Mouse (Mus musculus) frontal cortex, postnatal 10 days (tissue): ENCODE results near the gene Hoxd10.

ENCODE experiments used
- DNase-seq, 2 experiments: peaks; one replicate each; pipeline ENCODE4 v3.0.0; 2022; ENCODE audit warnings: low spot score in 2 of 2, mixed read lengths in 1 of 2

Hoxd10 gene

DNA sequence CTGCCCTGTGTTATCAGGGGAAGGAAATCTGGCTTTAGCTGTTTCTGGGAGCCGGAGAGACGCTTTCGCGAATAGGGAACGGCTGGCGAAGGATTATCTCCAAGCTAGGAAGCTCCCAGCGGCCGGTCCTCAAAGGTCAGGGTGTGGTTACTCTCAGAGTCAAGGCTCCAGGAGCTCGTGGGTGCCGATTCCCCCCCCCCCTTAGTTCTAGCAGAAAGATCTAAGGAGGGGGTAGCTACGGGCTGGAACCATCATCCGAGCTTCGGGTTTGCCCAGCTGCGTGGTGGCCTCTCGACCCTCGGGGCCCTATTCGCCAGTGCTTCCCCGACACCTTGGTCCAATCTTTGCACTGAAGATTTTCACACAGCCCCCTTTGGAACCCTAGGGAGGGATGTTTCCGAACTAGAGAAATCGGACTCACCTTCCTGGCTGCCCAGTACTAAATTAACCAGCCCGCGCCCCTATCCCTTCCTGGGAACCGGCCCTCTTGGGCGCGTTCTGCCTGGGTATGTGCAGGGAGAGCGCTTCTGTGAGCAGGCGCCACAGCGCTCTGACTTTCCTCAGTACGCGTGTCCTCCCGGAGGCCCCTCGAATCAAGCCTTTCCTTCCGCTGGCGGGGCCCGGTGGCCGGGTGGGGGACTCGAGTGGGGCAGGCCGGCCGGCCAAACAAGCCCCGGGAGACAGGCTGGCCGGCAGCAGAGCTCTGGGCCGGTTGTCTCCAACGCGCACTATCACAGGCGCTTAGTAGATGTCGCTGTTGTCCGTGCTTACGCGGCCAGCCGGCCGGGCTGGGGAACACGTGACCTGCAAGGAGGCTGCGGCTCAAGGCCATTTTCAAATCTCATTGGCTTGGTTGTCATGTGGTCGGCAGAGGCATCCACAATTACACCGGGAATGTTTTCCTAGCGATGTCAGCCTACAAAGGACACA, at the start of gene Hoxd10:
TSS of gene Hoxd10 (plus strand) at position 903 of the 930 bp plus-strand sequence.
- no peak for DNase-seq

DNA sequence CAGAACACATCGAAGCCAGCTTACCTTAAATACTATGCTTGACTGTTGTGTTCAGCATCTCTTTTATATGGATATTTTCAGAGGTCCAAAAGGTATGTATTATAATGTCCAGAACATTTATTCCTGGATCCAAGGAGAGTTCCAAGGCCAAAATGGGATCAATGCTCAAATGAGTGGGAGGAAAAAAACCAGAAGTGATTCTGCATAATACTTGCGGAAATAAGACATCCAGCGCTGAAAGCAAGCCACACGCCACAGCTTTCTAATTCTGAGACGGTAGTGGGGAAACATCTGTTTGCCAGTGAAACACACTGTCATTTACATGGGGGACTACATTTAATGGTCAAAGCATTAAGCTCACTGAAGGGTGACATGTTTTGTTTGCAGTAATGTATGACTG, 49.3 kb upstream of the Hoxd10 start:
- no peak for DNase-seq

DNA sequence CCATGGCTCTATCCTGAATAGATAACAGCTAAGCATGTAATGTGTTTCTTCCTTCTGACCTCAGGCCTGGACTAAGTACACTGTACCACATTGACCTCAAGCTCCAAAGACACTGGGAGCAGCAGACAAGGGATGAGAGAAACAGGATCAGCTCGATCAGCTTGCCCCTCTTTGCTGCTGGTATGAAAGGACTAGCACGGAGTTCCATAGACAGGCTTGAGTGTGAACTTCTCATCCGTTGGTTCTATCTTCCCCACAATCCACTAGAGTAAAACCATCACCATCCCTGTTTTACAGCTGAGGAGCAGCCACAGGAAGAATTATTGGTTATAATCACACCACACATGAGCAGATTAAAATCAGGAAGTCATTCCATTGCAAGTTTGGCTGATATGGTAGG, 46.1 kb upstream of the Hoxd10 start:
- no peak for DNase-seq

- DNase-seq: no peak
Observed at GRCm38 (mm10) chr2:74647082-74647864, 44.5 kb upstream of the Hoxd10 start.

GRCm38 (mm10) chr2:74652996-74653340, 38.8 kb upstream of the Hoxd10 start:
- DNase-seq: no peak

GRCm38 (mm10) chr2:74653781-74654535, 37.8 kb upstream of the Hoxd10 start:
- no peak for DNase-seq

- DNase-seq: no peak
Observed at GRCm38 (mm10) chr2:74654743-74655419, 36.8 kb upstream of the Hoxd10 start.

DNA sequence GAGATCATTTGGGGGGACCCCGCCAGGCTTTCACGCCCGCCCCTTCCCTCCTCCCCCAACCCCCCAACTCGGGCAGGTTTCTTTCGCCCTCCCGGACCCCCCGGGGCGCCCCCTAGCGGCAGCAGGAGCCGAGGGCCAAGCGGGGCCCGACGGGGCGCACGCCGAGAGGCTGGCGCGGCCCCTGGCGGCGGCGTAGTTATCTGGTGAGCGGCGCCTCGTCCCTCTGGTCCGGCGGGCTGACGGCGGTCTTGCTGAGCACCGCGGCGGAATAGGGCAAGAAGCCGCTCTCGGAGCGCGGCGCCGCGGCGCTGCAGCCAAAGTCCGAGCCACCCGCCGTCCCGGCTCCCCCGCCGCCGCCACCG, 36.3 kb upstream of the Hoxd10 start:
- no peak for DNase-seq

DNA sequence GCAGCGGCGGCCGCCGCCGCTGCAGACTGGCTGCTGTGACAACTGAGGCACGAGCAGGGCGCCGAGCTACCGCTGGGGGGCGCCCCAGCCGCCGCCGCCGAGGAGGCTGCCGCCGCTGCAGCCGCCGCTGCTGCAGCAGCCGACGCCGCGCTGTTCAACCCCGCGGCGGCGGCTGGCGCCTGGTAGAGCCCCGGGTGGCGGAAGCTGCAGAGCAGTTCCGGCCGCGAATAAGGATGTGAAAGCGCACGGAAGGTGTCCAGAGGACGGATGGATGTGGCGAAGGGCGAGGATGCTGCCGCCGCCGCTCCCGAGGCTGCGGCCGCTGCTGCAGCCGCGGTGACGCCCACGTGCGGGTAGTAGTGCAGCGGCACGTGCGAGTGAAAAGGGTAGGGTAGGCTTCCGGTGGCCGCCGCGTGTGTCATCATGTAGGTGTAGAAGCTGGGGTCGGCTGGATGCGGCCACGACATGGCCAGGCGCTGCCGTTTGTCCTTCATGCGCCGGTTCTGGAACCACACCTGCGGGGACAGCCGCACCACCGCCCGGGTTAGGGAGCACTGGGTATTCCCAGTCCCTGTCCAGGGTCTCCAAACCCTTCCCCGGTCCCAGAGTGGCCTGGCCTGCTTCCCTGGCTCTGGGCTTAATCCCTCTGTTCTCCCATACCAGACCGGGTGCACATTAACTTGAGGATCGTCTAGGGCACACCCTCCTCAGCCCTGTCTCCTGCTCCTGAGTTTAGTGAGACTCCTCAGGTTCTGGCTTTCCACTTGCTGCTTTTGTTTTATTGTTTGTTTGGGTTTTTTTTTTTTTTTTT, 35.7 kb upstream of the Hoxd10 start:
- DNase-seq: no peak

DNA sequence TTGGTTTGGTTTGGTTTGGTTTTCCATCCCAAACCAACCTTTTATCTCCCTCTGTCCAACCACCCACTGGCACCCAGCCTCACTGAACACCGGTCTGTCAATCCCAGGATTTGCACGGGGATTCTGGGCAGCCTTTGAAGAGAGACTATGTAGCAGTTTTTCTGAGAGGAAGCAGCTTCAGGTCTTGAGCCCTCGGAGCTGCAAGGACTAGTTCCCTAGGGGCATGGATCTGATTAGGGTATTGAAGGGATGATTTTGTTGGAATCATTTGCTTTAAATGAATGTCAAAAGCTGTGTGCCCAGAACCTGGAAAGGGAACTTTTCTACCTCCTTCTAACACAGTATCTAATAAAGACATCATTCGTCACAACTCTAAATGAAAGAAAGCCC, 35.1 kb upstream of the Hoxd10 start:
- no peak for DNase-seq

DNA sequence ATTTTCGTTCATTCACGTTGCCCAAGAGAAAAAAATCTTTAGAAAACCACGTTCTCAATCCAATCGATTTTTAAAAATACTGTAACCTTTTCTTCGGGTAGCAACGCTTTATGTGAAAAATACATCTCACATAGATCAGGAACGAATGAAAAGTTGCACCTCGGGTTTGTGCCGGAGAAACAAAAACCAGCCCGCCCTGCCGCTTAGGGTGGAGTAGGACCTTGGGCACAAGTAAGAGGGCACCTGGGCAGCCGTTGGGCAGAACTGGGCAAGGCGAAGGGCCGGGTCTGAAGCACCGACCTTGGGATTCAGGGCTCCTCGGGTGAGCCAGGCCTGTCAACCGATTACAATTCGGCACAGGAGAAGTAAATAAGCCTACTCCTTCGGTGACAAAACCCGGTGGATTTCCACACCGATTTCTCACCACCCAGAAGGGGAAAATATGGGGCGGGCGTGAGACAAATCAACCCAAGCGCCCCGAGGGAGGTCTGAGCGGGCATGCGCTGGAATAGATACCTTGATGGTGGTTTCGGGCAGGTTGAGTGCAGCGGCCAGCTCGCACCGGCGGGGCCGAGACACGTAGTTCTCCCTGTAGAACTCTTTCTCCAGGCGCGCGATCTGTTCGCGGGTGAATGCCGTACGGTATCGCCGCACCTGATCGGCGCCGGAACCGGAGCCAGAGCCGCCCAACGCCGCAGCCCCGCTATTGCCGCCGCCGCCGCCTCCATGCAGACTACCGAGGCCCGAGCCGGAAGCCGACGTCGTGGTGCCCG, 34.3 kb upstream of the Hoxd10 start:
- no peak for DNase-seq

DNA sequence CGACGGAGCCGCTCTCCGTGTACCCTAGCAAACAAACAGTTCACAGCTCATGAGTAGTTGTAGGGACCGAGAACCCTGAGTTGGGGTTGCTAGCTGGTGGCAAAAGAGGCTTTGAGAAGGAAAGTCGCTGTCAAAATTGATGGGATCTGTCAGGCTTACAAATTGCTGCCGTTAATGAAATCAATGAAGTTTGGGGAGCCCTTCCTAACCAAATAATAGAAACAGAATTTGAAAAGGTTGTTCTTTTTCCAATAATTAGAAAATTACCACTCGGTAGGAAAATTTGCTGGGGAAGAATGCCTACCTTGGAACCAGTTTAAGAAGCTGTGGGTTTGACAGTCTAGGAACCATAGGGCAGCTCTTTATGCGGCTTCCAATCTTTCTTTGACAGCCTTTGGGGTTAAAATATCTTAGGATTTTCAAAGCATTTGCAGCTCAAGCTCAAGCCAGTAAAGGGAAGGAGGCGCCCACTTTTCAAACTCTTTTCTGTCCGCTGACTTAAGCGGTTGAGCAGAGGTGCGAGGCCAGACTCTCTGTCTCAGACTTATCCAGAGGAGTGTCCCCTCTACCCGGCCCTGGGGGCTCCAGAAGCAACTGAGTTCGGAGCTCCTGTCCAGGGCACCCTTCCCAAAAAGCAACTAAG, 33.6 kb upstream of the Hoxd10 start:
- no peak for DNase-seq

- no peak for DNase-seq
Observed at GRCm38 (mm10) chr2:74658667-74659371, 32.9 kb upstream of the Hoxd10 start.

DNA sequence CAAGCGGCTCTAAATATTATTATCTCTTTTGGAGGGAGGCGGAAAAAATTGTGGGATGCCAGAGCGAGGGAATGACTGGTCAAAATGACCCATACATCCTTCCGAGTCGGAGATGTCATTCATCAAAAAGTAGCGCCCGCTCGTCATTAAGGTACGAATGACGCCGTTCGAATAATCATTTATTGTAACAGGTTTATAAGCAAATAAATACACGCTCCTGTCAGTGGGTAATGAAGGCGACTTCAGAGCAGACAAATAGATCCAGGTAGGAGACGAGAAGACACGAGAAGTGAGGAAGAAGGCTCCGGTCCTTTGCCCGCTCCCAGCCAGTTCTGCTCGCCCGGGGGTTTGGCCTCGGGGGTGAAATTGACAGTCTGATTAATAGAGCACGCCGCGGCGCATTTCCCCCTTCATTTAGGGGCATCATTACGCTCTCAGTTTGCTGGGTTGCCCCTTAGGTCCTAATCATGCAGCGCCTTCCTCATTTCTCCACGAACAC, 32.2 kb upstream of the Hoxd10 start, which contains the start of gene Evx2:
TSS of gene Evx2 (minus strand) at position 51 of the 499 bp plus-strand sequence.
- DNase-seq: no peak

GRCm38 (mm10) chr2:74660421-74661375, 31.0 kb upstream of the Hoxd10 start:
- no peak for DNase-seq

DNA sequence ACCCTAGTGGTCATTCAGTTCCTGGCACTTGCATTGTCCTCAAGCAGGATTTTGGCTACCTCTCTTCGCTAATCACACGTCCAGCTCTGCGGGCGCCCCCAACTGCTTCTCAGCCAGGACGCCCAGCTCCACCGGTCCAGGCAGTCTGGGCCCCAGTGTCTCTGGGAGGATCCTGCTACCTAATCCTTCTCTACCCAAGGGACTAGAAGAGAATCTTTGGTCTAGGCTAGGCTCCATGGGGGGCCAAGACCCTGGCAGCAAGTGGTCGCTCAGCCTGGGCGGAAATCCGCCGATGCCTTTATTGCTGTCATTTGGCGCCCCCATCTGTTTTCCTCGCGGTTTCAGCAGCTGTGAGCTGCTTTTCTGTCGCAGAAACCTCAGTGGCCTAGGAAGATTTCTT, 30.0 kb upstream of the Hoxd10 start:
- DNase-seq: peak in 1 of 2 experiments; percentile 42

DNA sequence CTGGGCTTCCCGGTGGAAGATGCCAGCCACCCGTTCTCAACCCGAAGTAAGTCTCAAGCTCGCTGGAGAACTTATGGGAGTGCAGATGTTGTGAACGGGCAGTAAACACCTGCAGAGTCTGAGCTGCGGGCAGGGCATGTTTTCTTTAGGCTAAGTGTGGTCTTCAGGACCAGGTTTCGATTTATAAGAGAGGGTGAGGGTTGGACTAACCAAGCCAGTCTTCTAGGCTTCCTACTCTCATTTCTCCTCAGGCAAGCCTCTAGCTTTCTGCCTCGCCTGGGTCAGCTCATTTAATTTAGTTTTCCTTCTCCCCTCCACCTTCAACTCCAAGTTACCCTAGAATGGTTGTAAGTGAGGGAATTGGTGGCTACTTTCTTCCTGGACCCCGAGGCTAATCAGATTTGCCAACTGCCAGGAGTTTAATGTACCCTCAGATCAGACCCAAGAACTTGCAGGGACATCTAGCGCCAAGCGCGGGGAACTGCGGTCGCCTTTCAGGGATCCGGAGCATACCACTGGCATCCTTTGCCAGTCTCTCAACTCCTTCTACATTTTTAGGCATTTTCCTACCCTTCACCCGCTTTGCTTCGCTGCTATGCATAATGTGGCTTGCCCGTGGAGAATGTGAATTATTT, 28.3 kb upstream of the Hoxd10 start:
- peak in 1 of 2 experiments; percentile 63 for DNase-seq
